Mouse (Mus musculus) bone marrow, adult 2 months (tissue): ENCODE data around the gene Wdr54.

Experiments used
- CTCF ChIP-seq: fragments of 200-500 bp; IDR thresholded peaks from 2 replicates; pipeline ENCODE4 v1.5.1; 2011; ENCODE audit warnings: low read length, control low read depth; ENCODE audit not compliant: control insufficient read depth, insufficient read depth
- POLR2A ChIP-seq: fragments of 200-500 bp; IDR thresholded peaks from 2 replicates; pipeline ENCODE4 v1.6.1; 2011; ENCODE audit warnings: low read depth, mild to moderate bottlenecking, control low read depth, low read length, borderline replicate concordance; ENCODE audit not compliant: control insufficient read depth

GRCm38 (mm10) chr6:83141636-83142035 lies 14.6 kb downstream of the Wdr54 start:
- TF ChIP-seq CTCF (no peak), POLR2A (no peak)
